Mouse (Mus musculus) neutrophil, adult 83 days (primary cell): ENCODE results near the gene Nr2f1. TPM values are rescaled to one million over a fixed set of nuclear protein-coding genes. Genes with fewer than 3 reads are reported as not detected.

Experiments
- total RNA-seq, 2 experiments: library from RNA; stranded (reverse); gene quantifications; one replicate each; pipeline ENCODE4 v1.2.4; 2023

The Nr2f1 gene
- not detected for total RNA-seq

GRCm38 (mm10) chr13:78199642-78200160 lies at the start of gene Nr2f1:
TSS of gene Nr2f1 (minus strand) at chr13:78199757.

Other genes starting within 250 kb of the Nr2f1 start
- gene Pou5f2, start 174.9 kb downstream of the Nr2f1 start, total RNA-seq = 1 to 10 TPM; 2.7 to 4.2 TPM